ENCODE assay signal across 10 mouse cellular contexts in the genomic region with DNA sequence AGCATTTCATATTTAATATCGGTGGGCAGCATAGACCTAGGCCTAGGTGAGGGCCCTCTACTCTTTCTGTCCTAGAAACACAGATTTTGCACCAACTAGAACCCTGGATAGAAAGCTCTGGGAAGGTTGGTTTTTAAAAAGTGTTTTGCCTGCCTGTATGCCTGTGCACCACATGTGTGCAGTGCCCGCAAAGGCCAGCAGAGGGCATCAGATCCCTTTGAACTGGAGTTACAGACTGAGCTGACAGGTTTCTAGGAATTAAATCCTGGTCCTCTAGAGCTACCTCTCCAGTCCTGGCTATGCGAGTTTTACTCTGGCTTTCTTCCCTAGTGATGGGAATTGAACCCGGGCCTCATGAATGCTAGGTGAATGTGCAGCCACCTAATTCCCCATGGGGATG. TPM values are rescaled to one million over a fixed set of nuclear protein-coding genes. Genes with fewer than 3 reads are reported as not detected.
DNase-seq lines count a peak whose midpoint lies in the region; ATAC-seq and TF ChIP-seq lines count a peak whose summit lies in the region.
"Had no signal": no experiment of that assay in that cellular context is flagged by ENCODE, and none has a peak within 500 bp of the region (broad histone marks: within the 10 kb centered on the region; RNA-seq: fewer than 3 reads in every experiment).

No protein-coding gene starts in this region.

- no peak overlapping the region for H3K27ac ChIP-seq in bone marrow, adult 2 months (ENCODE audit: control insufficient read depth, insufficient read depth, low read depth, low read length, poor library complexity)
- H3K27ac ChIP-seq: embryonic facial prominence, embryonic 12.5 days had no signal

- intact Hi-C loops in left cerebral cortex, postnatal 4 days (cut with DNase I): no loop called here
- intact Hi-C loops in left cerebral cortex, postnatal 36 days (cut with DNase I): no loop called here

- H3K4me3 ChIP-seq in bone marrow, adult 2 months (replicated peaks; ENCODE audit: control insufficient read depth, low read depth, low read length): no peak overlapping the region
- H3K4me3 ChIP-seq: embryonic facial prominence, embryonic 12.5 days had no signal

- WGBS in bone marrow, adult 2 months: 86% methylated on average over 4 of the region's 4 CpGs

- H3K4me1 ChIP-seq in bone marrow, adult 2 months (ENCODE audit: control insufficient read depth, insufficient read depth, low read length): no peaks in the 10 kb centered on the region; the same call in 1 of the 2 replicates
- H3K4me1 ChIP-seq: embryonic facial prominence, embryonic 12.5 days had no signal

- ATAC-seq in cerebellum, adult (ENCODE audit: insufficient number of reproducible peaks, low FRiP score, low TSS enrichment): no peak
- ATAC-seq: CD4-positive, CD25-positive, alpha-beta regulatory T cell, adult 4 months had no signal

- peak; percentile 55 for TF ChIP-seq CTCF in bone marrow, adult 2 months (IDR thresholded peaks at IDR 0.05; ENCODE audit: control insufficient read depth, insufficient read depth, low read length)

- no peak for TF ChIP-seq POLR2A in bone marrow, adult 2 months (IDR thresholded peaks at IDR 0.05; ENCODE audit: borderline replicate concordance, control insufficient read depth, low read depth, low read length)

- DNase-seq in cerebellum, postnatal 10 days: peak; percentile 58 to 72
- peak; percentile 46 for DNase-seq in left cerebral cortex, postnatal 4 days
- no peak for DNase-seq in left cerebral cortex, postnatal 36 days (ENCODE audit: low spot score in 2 of 2)
- DNase-seq in lung, postnatal 10 days: peak; percentile 67
- DNase-seq in adipocyte (ENCODE audit: low spot score): no peak
- no peak for DNase-seq in T-cell, adult 2 months (ENCODE audit: low spot score)

RNA-seq across cellular contexts. Expression of a gene that starts 30.1 kb away (rescaled TPM):
- 10 to 100 TPM in 1 of 2 experiments, 1 to 10 TPM in 1; 9.5 to 10.4 TPM for total RNA-seq in left cerebral cortex, postnatal 4 days (2021)
- total RNA-seq in left cerebral cortex, postnatal 36 days (2021): 1 to 10 TPM; 7.3 to 9.9 TPM
- 9.2 and 14.9 TPM in 2 replicates for polyA plus RNA-seq in bone marrow, adult 2 months (2011; ENCODE audit: insufficient read depth, insufficient read length, low replicate concordance, missing spikeins)

RNA-seq across cellular contexts. Expression of a gene that starts 38.8 kb away (rescaled TPM):
- total RNA-seq in left cerebral cortex, postnatal 4 days (2021): 100 to 1,000 TPM; 124 to 126 TPM
- 10 to 100 TPM; 26.2 to 26.6 TPM for total RNA-seq in left cerebral cortex, postnatal 36 days (2021)
- polyA plus RNA-seq in bone marrow, adult 2 months (2011; ENCODE audit: insufficient read depth, insufficient read length, low replicate concordance, missing spikeins): 0.45 and 3.9 TPM in 2 replicates
- polyA plus RNA-seq: CD4-positive, CD25-positive, alpha-beta regulatory T cell, adult 4 months had no signal

RNA-seq across cellular contexts. Expression of a gene that starts 49.8 kb away (rescaled TPM):
- 10 to 100 TPM; 32.0 to 36.6 TPM for total RNA-seq in left cerebral cortex, postnatal 4 days (2021)
- total RNA-seq in left cerebral cortex, postnatal 36 days (2021): 10 to 100 TPM; 20.0 to 23.7 TPM
- polyA plus RNA-seq in bone marrow, adult 2 months (2011; ENCODE audit: insufficient read depth, insufficient read length, low replicate concordance, missing spikeins): 12.3 and 29.2 TPM in 2 replicates

Comparison
In these comparisons a context has a peak if more than half of its experiments do, and no peak if none do; other contexts are left out.
1. DNase-seq: peak in cerebellum, postnatal 10 days (2 of 2), left cerebral cortex, postnatal 4 days (single experiment) and lung, postnatal 10 days (single experiment); none in left cerebral cortex, postnatal 36 days (0 of 2), adipocyte (single experiment) and T-cell, adult 2 months (single experiment).
2. RNA of a gene that starts 38.8 kb away (total RNA-seq): 124 to 126 TPM in left cerebral cortex, postnatal 4 days; 26.2 to 26.6 TPM in left cerebral cortex, postnatal 36 days; every median in the first group is over 4 times any median in the second.